Mouse (Mus musculus): Measurements from ENCODE around the gene Per2. TPM values are rescaled to one million over a fixed set of nuclear protein-coding genes. Genes with fewer than 3 reads are reported as not detected.
A peak's percentile ranks its signal among the peaks of the same experiment; 100 is the strongest.

Per2 gene
- total RNA-seq, 1 experiment from 2014 or later: 6.7 TPM

DNA sequence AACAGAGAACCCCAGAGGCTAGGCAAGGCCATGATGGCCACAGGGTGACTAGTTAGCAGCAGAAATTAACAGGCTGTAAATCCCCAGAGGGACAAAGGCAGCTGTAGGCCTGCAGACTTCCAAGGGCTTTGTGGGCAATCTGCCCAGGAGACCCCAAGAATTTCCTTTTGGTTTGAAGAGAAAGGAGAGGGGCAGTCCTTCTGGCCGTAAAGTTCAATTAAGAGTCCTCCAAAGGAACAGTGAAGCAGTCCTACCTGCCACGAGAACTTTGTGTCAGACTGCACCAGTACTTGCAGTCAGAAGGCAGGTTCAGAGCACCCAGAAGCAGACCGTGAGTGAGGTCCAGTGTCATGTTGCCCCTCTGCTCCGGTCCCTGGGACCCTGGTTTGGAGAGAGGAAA lies 44.2 kb downstream of the Per2 start:
- no peak for ATAC-seq (replicated peaks in 1 of 2; ENCODE audit: insufficient read depth in 1 of 2, low FRiP score in 2 of 2, low TSS enrichment in 1 of 2, low read depth in 1 of 2, poor library complexity in 2 of 2, severe bottlenecking in 2 of 2)

- peak in 1 of 2 experiments; percentile 27; a peak in 1 of 4 replicates for ATAC-seq (replicated peaks in 1 of 2; ENCODE audit: insufficient read depth in 1 of 2, low FRiP score in 2 of 2, low TSS enrichment in 1 of 2, low read depth in 1 of 2, poor library complexity in 2 of 2, severe bottlenecking in 2 of 2)
These were observed 45.1 kb downstream of the Per2 start, which contains the start of gene Hes6 for GRCm38 (mm10) chr1:91413898-91414594. TSS of gene Hes6 (minus strand) at chr1:91414038.

GRCm38 (mm10) chr1:91413536-91413897 lies 45.6 kb downstream of the Per2 start:
- peak in 1 of 2 experiments; percentile 10; a peak in 1 of 4 replicates for ATAC-seq (replicated peaks in 1 of 2; ENCODE audit: insufficient read depth in 1 of 2, low FRiP score in 2 of 2, low TSS enrichment in 1 of 2, low read depth in 1 of 2, poor library complexity in 2 of 2, severe bottlenecking in 2 of 2)

- peak; percentile 95 to 98 for ATAC-seq (replicated peaks in 1 of 2; ENCODE audit: insufficient read depth in 1 of 2, low FRiP score in 2 of 2, low TSS enrichment in 1 of 2, low read depth in 1 of 2, poor library complexity in 2 of 2, severe bottlenecking in 2 of 2)
These were observed 46.1 kb downstream of the Per2 start for GRCm38 (mm10) chr1:91413030-91413506.

DNA sequence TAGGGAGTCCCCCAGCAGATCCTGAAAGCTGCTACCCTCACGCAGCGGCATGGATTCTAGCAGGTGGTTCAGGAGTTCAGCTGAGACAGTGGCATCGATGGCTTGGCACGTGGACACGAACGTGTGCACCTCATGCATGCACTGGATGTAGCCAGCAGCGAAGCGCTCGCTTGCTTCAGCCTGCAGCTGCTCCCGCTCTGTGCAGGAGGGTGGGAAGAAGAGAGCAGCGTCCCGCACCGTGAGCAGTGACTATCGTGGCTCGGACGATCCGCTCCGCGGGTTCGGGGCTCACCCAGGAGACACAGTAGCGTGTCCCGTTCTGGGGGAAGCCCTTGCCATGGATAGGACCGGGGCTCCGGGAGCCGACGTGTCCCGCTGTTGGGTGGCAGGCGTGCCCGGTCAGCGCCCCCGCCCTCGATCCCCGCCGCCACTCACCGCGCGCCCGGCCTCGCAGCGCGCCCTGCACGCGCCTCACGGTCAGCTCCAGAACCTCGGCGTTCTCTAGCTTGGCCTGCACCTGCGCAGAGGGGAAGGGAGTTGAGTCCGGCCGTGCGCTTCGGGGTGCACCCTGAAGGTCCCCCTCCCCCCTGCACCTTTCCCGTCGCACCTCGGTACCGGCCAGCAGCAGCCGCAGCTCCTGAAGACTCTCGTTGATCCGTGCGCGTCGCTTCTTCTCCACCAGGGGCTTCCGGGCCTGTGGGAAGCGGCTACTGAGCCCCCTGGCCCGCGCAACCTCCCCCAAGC lies 46.7 kb downstream of the Per2 start:
- ATAC-seq (replicated peaks in 1 of 2; ENCODE audit: insufficient read depth in 1 of 2, low FRiP score in 2 of 2, low TSS enrichment in 1 of 2, low read depth in 1 of 2, poor library complexity in 2 of 2, severe bottlenecking in 2 of 2): peak in 1 of 2 experiments; percentile 2; a peak in 1 of 4 replicates

- no peak for ATAC-seq (replicated peaks in 1 of 2; ENCODE audit: insufficient read depth in 1 of 2, low FRiP score in 2 of 2, low TSS enrichment in 1 of 2, low read depth in 1 of 2, poor library complexity in 2 of 2, severe bottlenecking in 2 of 2)
These were observed 47.4 kb downstream of the Per2 start for GRCm38 (mm10) chr1:91411631-91412285.

DNA sequence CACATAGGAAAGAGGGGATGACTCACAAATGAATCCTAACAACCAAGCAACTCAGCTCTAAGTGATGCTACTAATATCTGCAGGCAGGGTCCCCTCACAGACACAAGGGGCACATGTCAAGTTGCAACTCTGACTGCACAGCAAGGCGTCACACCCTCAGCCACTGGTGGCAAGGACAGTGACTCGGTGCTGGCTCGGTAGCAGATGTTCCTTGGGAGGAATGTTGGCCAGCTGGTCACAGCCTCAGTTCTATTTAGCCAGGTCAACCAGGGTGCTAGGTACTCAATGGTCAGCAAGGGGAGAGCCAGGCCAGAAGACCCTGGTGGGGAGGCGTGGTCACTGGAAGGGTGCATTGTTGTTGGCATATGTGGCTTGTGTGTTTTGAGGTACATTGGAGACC lies 51.3 kb downstream of the Per2 start:
- no peak for ATAC-seq (replicated peaks in 1 of 2; ENCODE audit: insufficient read depth in 1 of 2, low FRiP score in 2 of 2, low TSS enrichment in 1 of 2, low read depth in 1 of 2, poor library complexity in 2 of 2, severe bottlenecking in 2 of 2)

DNA sequence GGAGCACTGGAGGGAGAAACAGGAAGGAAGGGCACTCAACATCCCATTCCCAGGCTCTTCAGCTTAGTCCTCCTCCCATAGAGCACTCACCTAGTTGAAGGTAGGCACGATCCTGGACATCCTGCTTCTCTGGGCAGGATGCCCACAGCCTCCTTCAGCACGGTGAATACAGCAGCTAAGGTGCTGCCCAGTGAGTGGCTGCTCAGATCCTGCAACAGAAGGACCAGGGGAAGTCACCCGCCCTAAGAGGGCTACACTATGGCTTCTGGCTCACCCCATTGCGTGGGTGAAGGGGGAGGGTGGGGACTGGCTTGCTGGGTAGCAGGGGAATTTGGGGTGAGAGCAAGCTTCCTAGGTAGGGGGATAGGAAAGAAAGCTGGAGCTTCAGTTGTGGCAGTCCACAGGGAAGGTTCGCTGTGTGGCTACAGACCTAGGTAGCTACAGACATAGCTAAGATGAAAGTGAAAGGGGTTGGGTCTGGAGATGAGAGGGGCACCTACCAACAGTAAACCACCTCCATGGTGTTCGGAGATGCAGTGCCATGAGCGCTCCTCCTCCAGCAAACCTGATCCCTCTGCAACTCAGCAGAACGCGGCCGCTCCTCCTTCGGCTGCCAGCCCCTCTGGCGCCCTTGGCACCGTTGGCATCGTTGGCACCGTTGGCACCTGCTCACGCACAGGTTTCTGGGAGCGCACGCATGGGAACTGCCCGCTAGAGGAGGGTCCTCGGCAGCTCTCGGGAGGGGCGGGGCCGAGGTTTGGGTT lies 53.5 kb downstream of the Per2 start:
- peak; percentile 27 to 54; a peak in 3 of 4 replicates for ATAC-seq (replicated peaks in 1 of 2; ENCODE audit: insufficient read depth in 1 of 2, low FRiP score in 2 of 2, low TSS enrichment in 1 of 2, low read depth in 1 of 2, poor library complexity in 2 of 2, severe bottlenecking in 2 of 2)

- no peak for ATAC-seq (replicated peaks in 1 of 2; ENCODE audit: insufficient read depth in 1 of 2, low FRiP score in 2 of 2, low TSS enrichment in 1 of 2, low read depth in 1 of 2, poor library complexity in 2 of 2, severe bottlenecking in 2 of 2)
These were observed 54.1 kb downstream of the Per2 start for GRCm38 (mm10) chr1:91404976-91405375.

DNA sequence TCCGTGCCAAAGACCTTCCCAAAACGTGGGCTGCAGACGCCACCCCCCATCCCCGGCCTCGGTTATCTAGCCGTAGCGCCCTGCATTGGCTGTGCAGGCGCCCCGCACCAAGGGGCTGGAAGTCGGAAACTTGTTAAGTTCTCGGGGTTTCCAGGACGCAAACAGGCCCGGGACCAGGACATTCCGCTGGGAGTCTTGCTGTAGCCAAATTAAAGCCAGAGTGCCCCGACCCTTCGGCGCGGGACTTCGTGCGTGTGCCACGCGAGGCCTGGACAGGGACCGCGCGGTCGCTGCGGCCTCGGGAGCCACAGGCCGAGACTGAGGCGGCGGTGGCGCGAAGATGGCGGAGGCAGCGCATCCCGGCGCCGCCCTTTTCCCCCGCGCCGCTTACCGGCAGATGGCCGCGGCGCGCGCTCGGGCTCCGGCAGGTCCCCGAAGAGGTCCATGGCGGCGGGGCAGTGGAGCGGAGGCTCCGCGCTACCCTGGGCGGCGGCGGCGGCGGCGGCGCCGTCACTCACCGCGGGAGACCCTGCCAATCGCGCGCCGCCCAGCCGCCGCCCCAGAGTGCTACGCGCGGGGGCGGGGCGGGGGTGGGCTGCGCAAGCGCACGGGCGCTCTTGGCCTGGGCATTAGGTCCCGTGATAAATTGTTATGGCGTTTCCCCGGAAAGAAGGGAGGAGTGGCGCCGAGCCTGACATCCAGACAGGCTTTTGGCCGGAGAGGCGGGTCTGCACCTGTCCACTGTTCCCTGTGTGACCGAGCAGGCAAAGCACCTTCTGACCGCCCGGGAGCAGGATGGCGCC lies 60.7 kb downstream of the Per2 start, which contains the start of gene Ilkap:
Gene Ilkap, minus strand, starts transcription at position 556 of the 803 bp plus-strand sequence.
- peak; percentile 62 to 88 for ATAC-seq (replicated peaks in 1 of 2; ENCODE audit: insufficient read depth in 1 of 2, low FRiP score in 2 of 2, low TSS enrichment in 1 of 2, low read depth in 1 of 2, poor library complexity in 2 of 2, severe bottlenecking in 2 of 2)

DNA sequence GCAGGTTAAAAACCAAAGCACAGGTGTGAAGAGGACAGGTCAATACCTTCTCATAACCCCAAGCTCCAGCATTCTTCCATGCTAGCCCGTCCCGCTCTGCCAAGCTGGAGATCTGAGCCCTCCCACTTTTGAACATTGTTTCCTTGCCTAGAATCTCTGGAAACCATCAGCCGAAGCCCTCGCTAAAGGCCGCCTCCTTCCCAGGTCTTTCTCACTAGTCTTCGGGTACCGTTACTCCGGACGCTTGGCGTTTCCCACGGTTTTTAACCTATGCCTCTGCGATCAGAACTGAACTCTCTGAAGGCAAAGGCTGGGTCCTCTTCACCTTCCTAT lies 61.2 kb downstream of the Per2 start:
- no peak for ATAC-seq (replicated peaks in 1 of 2; ENCODE audit: insufficient read depth in 1 of 2, low FRiP score in 2 of 2, low TSS enrichment in 1 of 2, low read depth in 1 of 2, poor library complexity in 2 of 2, severe bottlenecking in 2 of 2)

DNA sequence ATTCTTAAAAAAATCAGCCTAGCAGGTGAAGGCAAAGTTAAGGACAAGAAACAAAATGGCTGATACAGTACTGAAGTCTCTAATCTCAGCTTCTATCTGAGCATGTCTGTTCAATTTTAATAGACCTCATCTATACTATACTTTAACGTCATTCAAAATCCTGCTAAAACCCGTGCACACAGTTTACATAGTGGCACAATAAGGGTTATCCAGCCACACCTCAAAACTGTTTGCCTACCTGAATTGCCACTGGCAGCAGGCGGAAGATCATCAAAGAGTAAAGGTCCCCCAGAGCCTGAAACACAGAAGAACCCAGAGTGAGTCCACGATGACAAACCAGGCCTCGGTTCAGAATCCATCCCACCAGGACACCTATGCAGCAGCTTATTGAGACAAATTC lies 68.8 kb downstream of the Per2 start:
- ATAC-seq (replicated peaks in 1 of 2; ENCODE audit: insufficient read depth in 1 of 2, low FRiP score in 2 of 2, low TSS enrichment in 1 of 2, low read depth in 1 of 2, poor library complexity in 2 of 2, severe bottlenecking in 2 of 2): no peak

GRCm38 (mm10) chr1:91381091-91381471 lies 78.0 kb downstream of the Per2 start:
- no peak for ATAC-seq (replicated peaks in 1 of 2; ENCODE audit: insufficient read depth in 1 of 2, low FRiP score in 2 of 2, low TSS enrichment in 1 of 2, low read depth in 1 of 2, poor library complexity in 2 of 2, severe bottlenecking in 2 of 2)

- ATAC-seq (replicated peaks in 1 of 2; ENCODE audit: insufficient read depth in 1 of 2, low FRiP score in 2 of 2, low TSS enrichment in 1 of 2, low read depth in 1 of 2, poor library complexity in 2 of 2, severe bottlenecking in 2 of 2): peak; percentile 72 to 91
These were observed 78.6 kb downstream of the Per2 start for GRCm38 (mm10) chr1:91380453-91381090.

DNA sequence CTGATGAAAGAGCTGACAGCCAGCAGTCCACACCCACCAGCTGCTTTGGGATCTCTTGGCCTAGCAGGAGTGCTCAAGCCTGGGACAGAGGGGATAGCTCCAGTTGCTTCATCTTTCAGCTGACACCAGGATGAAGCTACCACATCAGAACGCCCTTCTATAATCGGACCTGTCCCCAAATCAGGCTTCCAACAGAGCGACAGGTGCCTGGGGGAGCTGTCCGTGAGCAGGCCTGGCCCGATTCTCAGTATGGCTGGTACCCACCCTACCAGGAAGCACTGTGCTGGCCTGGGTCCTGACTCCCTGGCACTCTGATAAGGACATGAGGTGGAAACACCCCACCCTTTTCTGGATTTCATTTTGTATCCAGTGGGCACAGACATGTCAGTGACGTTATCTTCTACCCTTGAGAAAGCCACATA lies 85.7 kb downstream of the Per2 start:
- peak in 1 of 2 experiments; percentile 37; a peak in 1 of 4 replicates for ATAC-seq (replicated peaks in 1 of 2; ENCODE audit: insufficient read depth in 1 of 2, low FRiP score in 2 of 2, low TSS enrichment in 1 of 2, low read depth in 1 of 2, poor library complexity in 2 of 2, severe bottlenecking in 2 of 2)

DNA sequence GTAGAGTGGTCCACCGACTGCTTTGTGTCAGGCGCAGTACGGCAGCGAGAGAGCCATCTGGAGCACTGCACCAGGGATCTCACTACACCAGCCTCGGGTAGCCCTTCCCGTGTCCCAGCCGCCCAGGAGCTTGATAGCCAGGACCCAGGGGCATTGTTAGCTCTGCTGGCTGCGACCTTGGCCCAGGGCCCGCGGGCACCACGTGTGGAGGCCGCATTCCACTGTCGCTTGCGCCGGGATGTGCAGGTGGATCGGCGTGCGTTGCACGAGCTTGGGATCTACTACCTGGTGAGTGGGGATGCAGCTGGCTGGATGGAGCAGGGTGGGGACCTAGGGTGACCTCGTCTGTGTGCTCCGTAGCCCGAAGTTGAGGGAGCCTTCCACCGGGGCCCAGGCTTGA lies 89.1 kb downstream of the Per2 start:
- no peak for ATAC-seq (replicated peaks in 1 of 2; ENCODE audit: insufficient read depth in 1 of 2, low FRiP score in 2 of 2, low TSS enrichment in 1 of 2, low read depth in 1 of 2, poor library complexity in 2 of 2, severe bottlenecking in 2 of 2)

Measured in hematopoietic stem cell, adult 5-6 weeks (primary cell).